In the genomic region with DNA sequence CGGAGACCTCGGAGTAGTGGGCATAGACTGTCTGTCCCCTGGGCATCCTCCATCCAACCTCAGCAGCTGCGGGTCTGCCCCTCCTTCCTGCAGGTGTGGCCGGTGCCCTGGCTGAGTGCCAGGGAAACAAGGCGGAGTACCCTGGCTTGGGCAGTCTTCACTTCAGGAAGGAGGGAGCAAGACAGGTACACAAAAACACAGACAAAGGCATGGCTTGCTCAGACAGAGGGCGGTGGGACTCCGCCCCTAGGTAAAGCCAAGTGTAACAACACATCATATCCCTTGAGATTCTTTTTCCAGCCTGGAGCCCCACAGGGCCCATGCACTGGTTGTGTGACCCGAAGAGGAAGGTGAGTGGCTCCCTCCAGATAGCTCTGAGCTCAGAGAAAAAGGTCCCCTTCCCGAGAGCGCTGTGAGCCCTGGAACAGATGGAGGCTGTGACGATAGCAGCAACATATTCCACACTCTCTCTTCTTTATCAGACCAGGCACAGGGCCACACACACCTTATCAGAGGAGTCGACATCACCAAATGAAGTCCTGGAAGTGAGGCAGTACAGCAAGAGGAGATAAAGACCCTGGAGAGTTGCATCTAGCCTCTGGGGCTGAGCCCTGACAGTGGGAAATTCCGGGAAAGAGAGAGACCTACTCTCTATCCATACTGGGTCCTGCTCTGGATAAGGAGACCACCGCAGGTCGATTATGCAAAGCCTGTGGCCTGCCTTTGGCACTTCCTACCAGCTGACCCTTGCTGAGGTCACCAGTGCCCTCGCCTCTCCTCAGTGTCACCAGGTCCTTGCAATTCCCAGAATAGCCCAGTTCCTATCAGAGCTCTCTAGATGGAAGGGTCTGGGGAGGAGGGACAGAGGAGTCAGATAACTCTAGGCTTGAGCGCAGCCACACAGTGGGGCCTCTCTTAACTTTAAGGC, we compare ENCODE assay signal across 12 mouse cellular contexts. TPM values are rescaled to one million over a fixed set of nuclear protein-coding genes. Genes with fewer than 3 reads are reported as not detected.
DNase-seq lines count a peak whose midpoint lies in the region; ATAC-seq and TF ChIP-seq lines count a peak whose summit lies in the region.
"Had no signal": no experiment of that assay in that cellular context is flagged by ENCODE, and none has a peak within 500 bp of the region (broad histone marks: within the 10 kb centered on the region; RNA-seq: fewer than 3 reads in every experiment).

No protein-coding gene starts in this region.

- TF ChIP-seq EP300 in heart, postnatal 0 days (IDR thresholded peaks at IDR 0.05; ENCODE audit: low read depth): peak; percentile 88

- no peak for TF ChIP-seq CTCF in hindbrain, postnatal 0 days (IDR thresholded peaks at IDR 0.05; ENCODE audit: low read depth)
- no peak for TF ChIP-seq CTCF in heart, postnatal 0 days (IDR thresholded peaks at IDR 0.05; ENCODE audit: low read depth)

- no peak overlapping the region for H3K4me2 ChIP-seq in hindbrain, postnatal 0 days (ENCODE audit: low read depth, low read length)
- H3K4me2 ChIP-seq in heart, postnatal 0 days (ENCODE audit: low read depth, low read length): peak overlapping the region; percentile 51
- H3K4me2 ChIP-seq: hindbrain, embryonic 12.5 days had no signal

- no peak overlapping the region for H3K4me3 ChIP-seq in hindbrain, embryonic 10.5 days
- H3K4me3 ChIP-seq in hindbrain, postnatal 0 days (ENCODE audit: low read length): no peak overlapping the region
- H3K4me3 ChIP-seq in heart, postnatal 0 days (ENCODE audit: low read depth, low read length): peak overlapping the region; percentile 35
- H3K4me3 ChIP-seq: hindbrain, embryonic 12.5 days had no signal

- no peak for DNase-seq in hindbrain, embryonic 10.5 days (ENCODE audit: low spot score)
- DNase-seq in hindbrain, postnatal 0 days (ENCODE audit: low spot score): no peak
- DNase-seq in MN1 (ENCODE audit: low spot score): peak; percentile 28
- peak; percentile 79 for DNase-seq in heart, postnatal 0 days (ENCODE audit: low spot score)
- peak; percentile 16 for DNase-seq in lung, postnatal 10 days
- no peak for DNase-seq in B cell, adult 2 months
- DNase-seq in frontal cortex, postnatal 25 days (ENCODE audit: low spot score in 2 of 2): no peak
- DNase-seq in right cerebral cortex, postnatal 14 days: no peak
- DNase-seq: thymus, postnatal 25 days had no signal

- ATAC-seq in hindbrain, postnatal 0 days: no peak
- ATAC-seq in heart, postnatal 0 days (ENCODE audit: insufficient read depth, low read depth): peak; percentile 88

- no peaks in the 10 kb centered on the region for H3K9me3 ChIP-seq in hindbrain, embryonic 10.5 days
- no peaks in the 10 kb centered on the region for H3K9me3 ChIP-seq in hindbrain, postnatal 0 days (ENCODE audit: low read length)
- H3K9me3 ChIP-seq in heart, postnatal 0 days (replicated peaks; ENCODE audit: control insufficient read depth, low read length): no peaks in the 10 kb centered on the region
- H3K9me3 ChIP-seq: hindbrain, embryonic 12.5 days had no signal

- no peak overlapping the region for H3K9ac ChIP-seq in hindbrain, postnatal 0 days (replicated peaks; ENCODE audit: low read length)
- 0 out of 2 replicates have a peak overlapping the region, but pooled peaks have one; percentile 34 for H3K9ac ChIP-seq in heart, postnatal 0 days (replicated peaks; ENCODE audit: low read depth, low read length)
- H3K9ac ChIP-seq: hindbrain, embryonic 12.5 days had no signal

- H3K27ac ChIP-seq in hindbrain, embryonic 10.5 days: 0 out of 2 replicates have a peak overlapping the region, but pooled peaks have one; percentile 1
- H3K27ac ChIP-seq in hindbrain, postnatal 0 days: no peak overlapping the region
- peak overlapping the region; percentile 88 for H3K27ac ChIP-seq in heart, postnatal 0 days (ENCODE audit: low read depth)
- H3K27ac ChIP-seq: hindbrain, embryonic 12.5 days had no signal

- peaks cover 14% of the 10 kb centered on the region; the same call in 1 of the 2 replicates for H3K27me3 ChIP-seq in hindbrain, embryonic 10.5 days (ENCODE audit: insufficient read depth, poor library complexity, severe bottlenecking)
- no peaks in the 10 kb centered on the region for H3K27me3 ChIP-seq in hindbrain, postnatal 0 days (ENCODE audit: insufficient read depth, low read length)
- H3K27me3 ChIP-seq in heart, postnatal 0 days (ENCODE audit: control insufficient read depth, insufficient read depth, low read length): no peaks in the 10 kb centered on the region
- H3K27me3 ChIP-seq: hindbrain, embryonic 12.5 days had no signal

- H3K4me1 ChIP-seq in hindbrain, embryonic 10.5 days (replicated peaks): peaks cover 4% of the 10 kb centered on the region; the same call in 1 of the 2 replicates
- no peaks in the 10 kb centered on the region for H3K4me1 ChIP-seq in hindbrain, postnatal 0 days (ENCODE audit: insufficient read depth, low read length)
- H3K4me1 ChIP-seq in heart, postnatal 0 days (ENCODE audit: control insufficient read depth, insufficient read depth): no peaks in the 10 kb centered on the region
- H3K4me1 ChIP-seq: hindbrain, embryonic 12.5 days had no signal

- H3K36me3 ChIP-seq in hindbrain, embryonic 10.5 days: no peaks in the 10 kb centered on the region
- H3K36me3 ChIP-seq in hindbrain, postnatal 0 days (ENCODE audit: insufficient read depth, low read length): no peaks in the 10 kb centered on the region
- H3K36me3 ChIP-seq in heart, postnatal 0 days (replicated peaks; ENCODE audit: control insufficient read depth, insufficient read depth, low read length): no peaks in the 10 kb centered on the region
- H3K36me3 ChIP-seq: hindbrain, embryonic 12.5 days had no signal

- 59% methylated on average over 17 of the region's 17 CpGs for WGBS in hindbrain, embryonic 10.5 days
- WGBS in hindbrain, postnatal 0 days: 65% methylated on average over 17 of the region's 17 CpGs
- WGBS in heart, postnatal 0 days: 12% methylated on average over 17 of the region's 17 CpGs

RNA-seq across cellular contexts. Expression of gene Pirt, which starts 1.0 kb away (rescaled TPM):
- 0.86 and 1.4 TPM in 2 replicates for polyA plus RNA-seq in hindbrain, embryonic 10.5 days (2016; fragmentation: Nextera tagmentation; extraction: Ambion mirVana)
- total RNA-seq in hindbrain, postnatal 0 days (2014; rRNA removed): 1.6 and 2.1 TPM in 2 replicates
- polyA plus RNA-seq in hindbrain, postnatal 0 days (2015; fragmentation: Nextera tagmentation; extraction: Ambion mirVana): 1.2 TPM in 2 replicates
- total RNA-seq in heart, postnatal 0 days (2014; rRNA removed; ENCODE audit: low replicate concordance): 18.7 and 24.5 TPM in 2 replicates
- polyA plus RNA-seq in heart, postnatal 0 days (2015; fragmentation: Nextera tagmentation; extraction: Ambion mirVana): 10.5 and 15.0 TPM in 2 replicates
- polyA plus RNA-seq: C2C12 had no signal

RNA-seq across cellular contexts. Expression of gene Tmem238l, which starts 43.6 kb away (rescaled TPM):
- not detected in 2 replicates for polyA plus RNA-seq in hindbrain, embryonic 10.5 days (2016; fragmentation: Nextera tagmentation; extraction: Ambion mirVana)
- not detected in 2 replicates for total RNA-seq in hindbrain, postnatal 0 days (2014; rRNA removed)
- polyA plus RNA-seq in hindbrain, postnatal 0 days (2015; fragmentation: Nextera tagmentation; extraction: Ambion mirVana): not detected in 2 replicates
- 0.85 TPM in 1 of 2 replicates, not detected in the other for total RNA-seq in heart, postnatal 0 days (2014; rRNA removed; ENCODE audit: low replicate concordance)
- 0.21 and 0.36 TPM in 2 replicates for polyA plus RNA-seq in heart, postnatal 0 days (2015; fragmentation: Nextera tagmentation; extraction: Ambion mirVana)
- polyA plus RNA-seq: C2C12; hindbrain, embryonic 12.5 days; limb, embryonic 14.5 days had no signal

Comparison
In these comparisons a context has a peak if more than half of its experiments do, and no peak if none do; other contexts are left out.
1. DNase-seq: peak in MN1 (single experiment), heart, postnatal 0 days (single experiment) and lung, postnatal 10 days (single experiment); none in hindbrain, embryonic 10.5 days (single experiment), hindbrain, postnatal 0 days (single experiment), B cell, adult 2 months (0 of 2), frontal cortex, postnatal 25 days (0 of 2) and right cerebral cortex, postnatal 14 days (single experiment).